Mouse (Mus musculus): ENCODE results near the gene Bcl2l1. TPM values are rescaled to one million over a fixed set of nuclear protein-coding genes. Genes with fewer than 3 reads are reported as not detected.

Gene Bcl2l1
- polyA plus RNA-seq, 1 experiment from 2014 or later = 155 TPM

DNA sequence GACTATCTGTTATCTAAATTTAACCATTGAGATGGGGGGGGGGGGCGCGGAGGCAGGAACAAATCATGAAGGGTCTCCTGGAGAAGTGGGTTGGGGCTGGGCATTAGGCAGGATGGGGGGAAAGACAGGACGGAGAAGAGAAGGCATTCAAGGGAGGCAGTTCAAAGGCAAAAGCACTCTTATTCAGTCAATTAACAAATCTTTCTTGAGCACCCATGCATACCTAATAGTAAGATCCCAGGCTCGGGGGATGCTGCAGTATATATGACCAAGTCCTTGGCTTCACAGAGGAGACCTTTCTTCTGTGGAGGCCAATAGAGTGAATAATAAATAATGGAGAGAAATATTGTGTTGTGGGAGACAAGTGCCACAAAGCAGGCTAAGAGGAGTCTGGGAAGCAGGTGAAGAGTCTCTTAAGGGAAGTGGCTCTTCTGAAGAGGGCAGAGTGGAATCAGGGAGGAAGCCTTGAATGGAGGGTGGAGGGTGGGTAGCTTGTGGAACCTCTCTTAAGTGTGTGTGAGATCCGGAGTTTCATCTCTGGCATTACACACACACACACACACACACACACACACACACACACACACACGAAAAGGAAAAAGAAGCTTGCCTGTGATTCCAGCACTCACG, 66.4 kb downstream of the Bcl2l1 start:
- H3K4me1 ChIP-seq (replicated peaks) = peaks cover 13% of the 10 kb centered on the region
- no peak overlapping the region for H3K4me3 ChIP-seq
- no peak overlapping the region for H3K27ac ChIP-seq (replicated peaks)
- ATAC-seq (ENCODE audit: low FRiP score, low read depth) = no peak
- no peaks in the 10 kb centered on the region for H3K27me3 ChIP-seq
- peak overlapping the region; percentile 40 for H3K4me2 ChIP-seq
- WGBS = 16% methylated on average over 6 of the region's 7 CpGs
- H3K9me3 ChIP-seq = no peaks in the 10 kb centered on the region
- no peak overlapping the region for H3K9ac ChIP-seq
- no peaks in the 10 kb centered on the region for H3K36me3 ChIP-seq

GRCm38 (mm10) chr2:152764172-152765044, 67.1 kb downstream of the Bcl2l1 start:
- Histone ChIP-seq H3K4me3 (no peak overlapping the region), H3K27me3 (no peaks in the 10 kb centered on the region), H3K4me1 (replicated peaks) (peaks cover 13% of the 10 kb centered on the region), H3K9me3 (no peaks in the 10 kb centered on the region), H3K36me3 (no peaks in the 10 kb centered on the region), H3K4me2 (peak overlapping the region; percentile 40), H3K9ac (peak overlapping the region; percentile 8; the same call in 1 of the 2 replicates), H3K27ac (replicated peaks) (no peak overlapping the region)
- 6% methylated on average over 14 of the region's 14 CpGs for WGBS
- no peak for ATAC-seq (ENCODE audit: low FRiP score, low read depth)

DNA sequence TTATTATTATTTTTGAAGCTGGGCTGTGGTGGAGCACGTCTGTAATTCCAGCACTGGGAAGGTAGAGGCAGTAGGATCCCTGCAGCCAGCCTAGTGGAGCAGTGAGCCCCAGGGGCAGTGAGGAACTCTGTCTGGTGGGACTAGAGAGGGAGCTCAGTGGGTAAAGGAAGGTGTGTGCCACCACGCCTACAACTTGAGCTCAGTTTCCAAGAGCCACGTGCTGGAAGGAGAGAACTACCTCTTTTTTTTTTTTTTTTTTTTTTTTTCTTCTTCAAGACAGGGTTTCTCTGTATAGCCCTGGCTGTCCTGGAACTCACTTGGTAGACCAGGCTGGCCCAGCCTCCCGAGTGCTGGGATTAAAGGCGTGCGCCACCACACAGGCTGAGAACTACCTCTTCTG, 68.2 kb downstream of the Bcl2l1 start:
- Histone ChIP-seq H3K4me3 (no peak overlapping the region), H3K27ac (replicated peaks) (no peak overlapping the region), H3K36me3 (no peaks in the 10 kb centered on the region), H3K4me2 (no peak overlapping the region), H3K9ac (no peak overlapping the region), H3K9me3 (no peaks in the 10 kb centered on the region), H3K4me1 (replicated peaks) (peaks cover 13% of the 10 kb centered on the region), H3K27me3 (no peaks in the 10 kb centered on the region)
- 84% methylated on average over 6 of the region's 6 CpGs for whole genome bisulfite sequencing
- no peak for ATAC-seq (ENCODE audit: low FRiP score, low read depth)

- Histone ChIP-seq H3K9me3 (no peaks in the 10 kb centered on the region), H3K4me3 (no peak overlapping the region), H3K4me2 (no peak overlapping the region), H3K9ac (no peak overlapping the region), H3K4me1 (replicated peaks) (peaks cover 21% of the 10 kb centered on the region), H3K27ac (replicated peaks) (no peak overlapping the region), H3K27me3 (0 out of 2 replicates have a peak, but pooled peaks cover 3% of the 10 kb centered on the region), H3K36me3 (no peaks in the 10 kb centered on the region)
- no peak for ATAC-seq (ENCODE audit: low FRiP score, low read depth)
- 62% methylated on average over 4 of the region's 4 CpGs for WGBS
Measured at GRCm38 (mm10) chr2:152758351-152758750, 73.2 kb downstream of the Bcl2l1 start.

- Histone ChIP-seq H3K4me1 (replicated peaks) (peaks cover 21% of the 10 kb centered on the region), H3K9ac (no peak overlapping the region), H3K4me2 (no peak overlapping the region), H3K36me3 (no peaks in the 10 kb centered on the region), H3K4me3 (no peak overlapping the region), H3K9me3 (no peaks in the 10 kb centered on the region), H3K27me3 (0 out of 2 replicates have a peak, but pooled peaks cover 5% of the 10 kb centered on the region), H3K27ac (replicated peaks) (no peak overlapping the region)
- WGBS = 66% methylated on average over 2 of the region's 2 CpGs
- 0 out of 2 replicates have a peak, but pooled peaks have one; percentile 36 for ATAC-seq (ENCODE audit: low FRiP score, low read depth)
Measured at GRCm38 (mm10) chr2:152757478-152757877, 74.0 kb downstream of the Bcl2l1 start.

DNA sequence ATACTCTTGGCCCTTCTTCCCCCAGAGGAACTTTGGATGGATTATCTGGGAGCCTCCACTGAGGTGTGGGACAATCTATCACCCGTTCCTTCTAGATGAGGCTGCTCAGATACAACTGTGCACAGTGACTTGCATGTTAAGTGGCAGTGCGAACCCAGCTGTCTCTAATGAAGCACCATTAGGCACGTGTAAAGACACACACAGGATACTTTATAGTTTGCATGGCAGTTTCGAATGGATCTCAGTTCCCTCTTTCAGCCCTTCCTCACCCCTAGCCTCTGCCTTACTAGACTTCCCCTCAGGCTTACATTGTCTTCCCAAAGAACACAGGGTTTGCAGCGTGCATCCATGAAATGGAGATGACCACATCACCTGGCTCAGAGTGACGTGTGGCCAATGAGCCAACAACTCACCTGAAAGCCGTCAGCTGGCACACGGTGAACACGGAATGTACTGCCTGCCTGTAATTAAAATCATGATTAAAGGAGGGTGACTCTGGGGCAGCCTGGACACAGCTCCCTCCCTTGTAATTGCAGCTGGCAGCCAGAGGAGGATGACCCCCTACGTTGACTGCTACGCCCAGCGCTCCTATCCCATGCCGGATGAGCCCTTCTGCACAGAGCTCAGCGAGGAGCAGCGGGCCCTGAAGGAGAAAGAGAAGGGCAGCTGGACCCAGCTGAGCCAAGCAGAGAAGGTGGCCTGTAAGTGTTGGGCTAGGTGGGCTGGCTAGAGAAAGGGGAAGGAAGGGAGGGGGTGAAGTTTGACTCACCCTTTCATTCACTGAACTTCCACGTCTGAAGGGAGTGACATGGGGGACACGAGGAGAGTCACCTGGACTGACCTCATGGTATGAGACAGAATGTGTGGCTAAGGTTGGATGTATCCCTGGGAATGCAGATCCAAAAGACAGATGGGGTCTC, 74.8 kb downstream of the Bcl2l1 start:
- no peak overlapping the region for H3K27ac ChIP-seq (replicated peaks)
- no peak for ATAC-seq (ENCODE audit: low FRiP score, low read depth)
- 55% methylated on average over 17 of the region's 17 CpGs for WGBS
- no peak overlapping the region for H3K4me3 ChIP-seq
- no peaks in the 10 kb centered on the region for H3K36me3 ChIP-seq
- H3K4me2 ChIP-seq = no peak overlapping the region
- H3K4me1 ChIP-seq (replicated peaks) = peaks cover 21% of the 10 kb centered on the region
- no peak overlapping the region for H3K9ac ChIP-seq
- 0 out of 2 replicates have a peak, but pooled peaks cover 5% of the 10 kb centered on the region for H3K27me3 ChIP-seq
- no peaks in the 10 kb centered on the region for H3K9me3 ChIP-seq

- H3K9me3 ChIP-seq = no peaks in the 10 kb centered on the region
- H3K36me3 ChIP-seq = no peaks in the 10 kb centered on the region
- H3K4me2 ChIP-seq = peak within 1 kb of the TSS; percentile 52
- no peak for ATAC-seq (ENCODE audit: low FRiP score, low read depth)
- H3K4me1 ChIP-seq (replicated peaks) = peaks cover 21% of the 10 kb centered on the region
- H3K4me3 ChIP-seq = peak within 1 kb of the TSS; percentile 11; the same call in 1 of the 2 replicates
- WGBS = 3% methylated on average over 30 of the region's 30 CpGs
- no peak within 1 kb of the TSS for H3K27ac ChIP-seq (replicated peaks)
- peak within 1 kb of the TSS; percentile 16; the same call in 1 of the 2 replicates for H3K9ac ChIP-seq
- H3K27me3 ChIP-seq = 0 out of 2 replicates have a peak, but pooled peaks cover 5% of the 10 kb centered on the region
Measured at GRCm38 (mm10) chr2:152753944-152754711, 77.4 kb downstream of the Bcl2l1 start, which contains the start of gene Cox4i2. Gene Cox4i2 (plus strand): TSS chr2:152754173.

GRCm38 (mm10) chr2:152742435-152742834, 89.1 kb downstream of the Bcl2l1 start:
- peak; percentile 36; the same call in 1 of the 2 replicates for ATAC-seq (ENCODE audit: low FRiP score, low read depth)
- Histone ChIP-seq H3K9me3 (no peaks in the 10 kb centered on the region), H3K4me1 (replicated peaks) (peaks cover 31% of the 10 kb centered on the region), H3K4me3 (no peak overlapping the region), H3K27me3 (no peaks in the 10 kb centered on the region), H3K9ac (no peak overlapping the region), H3K36me3 (no peaks in the 10 kb centered on the region), H3K4me2 (no peak overlapping the region), H3K27ac (replicated peaks) (0 out of 2 replicates have a peak overlapping the region, but pooled peaks have one; percentile 49)
- WGBS = 22% methylated on average over 10 of the region's 10 CpGs

DNA sequence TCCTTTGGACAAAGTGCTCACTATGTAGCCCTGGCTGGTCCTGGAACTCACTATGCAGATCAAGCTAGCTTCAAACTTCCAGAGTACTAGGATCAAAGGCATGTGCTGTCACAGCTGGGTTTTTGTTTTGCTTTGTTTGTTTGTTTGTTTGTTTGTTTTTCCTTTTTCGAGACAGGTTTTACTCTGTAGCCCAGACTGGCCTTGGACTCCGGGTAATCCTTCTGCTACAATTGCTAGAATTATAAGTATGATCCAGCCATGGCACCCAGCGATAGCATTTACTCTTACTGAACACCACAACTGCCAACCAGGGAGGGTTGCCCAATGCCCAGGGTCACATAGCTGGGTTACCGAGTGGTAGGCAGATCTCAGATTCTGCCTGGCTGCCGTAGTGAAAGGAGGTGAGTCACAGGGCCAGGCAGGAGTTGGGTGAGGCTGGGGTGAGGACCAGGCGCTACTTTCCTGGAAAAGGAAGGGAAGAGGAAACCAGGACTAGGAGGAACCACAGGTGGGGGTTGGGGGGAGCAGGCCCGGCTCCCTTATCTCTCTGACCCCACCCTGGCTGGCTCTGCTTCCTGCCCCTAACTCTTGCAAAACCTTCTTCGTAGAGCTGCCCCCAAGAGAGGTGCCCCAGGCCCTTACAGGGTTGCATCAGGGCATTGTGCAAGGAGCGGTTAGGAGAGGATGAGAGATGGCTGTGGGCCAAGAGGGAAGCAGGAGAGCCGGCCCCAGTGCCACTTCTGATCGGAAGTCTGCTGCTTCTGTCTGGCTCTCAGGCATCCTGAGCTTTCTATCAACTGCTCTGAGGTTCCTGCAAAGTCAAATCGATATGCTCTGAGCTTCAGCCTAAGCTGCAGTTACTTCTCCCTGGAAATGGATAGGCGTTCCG, 90.1 kb downstream of the Bcl2l1 start:
- Histone ChIP-seq H3K36me3 (no peaks in the 10 kb centered on the region), H3K9ac (no peak overlapping the region), H3K4me3 (no peak overlapping the region), H3K27me3 (no peaks in the 10 kb centered on the region), H3K4me1 (replicated peaks) (peaks cover 41% of the 10 kb centered on the region), H3K9me3 (no peaks in the 10 kb centered on the region), H3K27ac (replicated peaks) (peak overlapping the region; percentile 49; the same call in 1 of the 2 replicates), H3K4me2 (peak overlapping the region; percentile 24)
- 42% methylated on average over 14 of the region's 14 CpGs for WGBS
- no peak; the same call in 1 of the 2 replicates for ATAC-seq (ENCODE audit: low FRiP score, low read depth)

DNA sequence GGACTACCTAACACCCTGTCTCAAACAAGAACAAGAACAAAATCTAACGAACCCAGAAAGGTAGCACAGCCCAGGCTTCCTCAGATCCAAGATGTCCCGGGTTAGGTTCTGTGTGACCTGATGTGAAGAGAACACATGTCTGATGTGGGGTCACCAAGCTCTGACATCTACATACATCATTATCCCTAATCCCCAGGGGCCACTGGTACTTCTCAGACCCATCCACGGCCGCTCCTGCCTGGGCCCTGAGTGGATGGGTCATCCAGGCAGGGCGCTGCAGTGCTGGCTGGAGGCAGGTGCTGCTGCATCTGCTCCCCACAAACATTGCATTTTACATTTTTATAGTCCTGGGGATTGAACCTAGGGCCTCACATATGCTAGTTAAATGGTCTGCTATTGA, 91.0 kb downstream of the Bcl2l1 start:
- Histone ChIP-seq H3K27me3 (no peaks in the 10 kb centered on the region), H3K4me1 (replicated peaks) (peaks cover 50% of the 10 kb centered on the region), H3K27ac (replicated peaks) (no peak overlapping the region), H3K9ac (no peak overlapping the region), H3K9me3 (no peaks in the 10 kb centered on the region), H3K4me3 (no peak overlapping the region), H3K36me3 (no peaks in the 10 kb centered on the region), H3K4me2 (no peak overlapping the region)
- ATAC-seq (ENCODE audit: low FRiP score, low read depth) = no peak
- WGBS = 50% methylated on average over 5 of the region's 5 CpGs
